Mouse (Mus musculus) embryo, embryonic 10 days (tissue): ENCODE measurements around the gene Atp6v1c2.

Experiments used
- DNase-seq: peaks from one replicate; pipeline ENCODE4 v3.0.0-alpha.2; 2015; ENCODE audit warnings: low spot score

Gene Atp6v1c2

DNA sequence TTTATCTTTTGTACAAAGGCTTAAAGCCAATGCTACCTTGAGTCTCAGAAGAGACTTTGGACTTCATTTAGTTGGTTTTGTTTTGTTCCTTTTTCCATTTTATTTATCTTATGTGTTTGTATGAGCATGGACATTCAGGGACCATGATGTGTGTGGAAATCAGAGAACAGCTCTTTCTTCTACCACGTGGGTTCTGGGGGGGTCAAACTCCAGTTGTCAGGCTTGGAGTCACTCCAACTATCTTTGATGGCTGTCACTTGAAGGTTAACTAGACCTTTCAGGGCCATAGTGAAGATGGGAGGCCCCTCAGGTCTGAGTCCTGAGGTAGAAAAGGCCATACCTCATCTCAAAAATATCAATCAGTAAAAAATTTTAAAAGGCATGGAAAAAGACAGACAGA is 4.3 kb upstream of the Atp6v1c2 start:
- DNase-seq, result no peak

DNA sequence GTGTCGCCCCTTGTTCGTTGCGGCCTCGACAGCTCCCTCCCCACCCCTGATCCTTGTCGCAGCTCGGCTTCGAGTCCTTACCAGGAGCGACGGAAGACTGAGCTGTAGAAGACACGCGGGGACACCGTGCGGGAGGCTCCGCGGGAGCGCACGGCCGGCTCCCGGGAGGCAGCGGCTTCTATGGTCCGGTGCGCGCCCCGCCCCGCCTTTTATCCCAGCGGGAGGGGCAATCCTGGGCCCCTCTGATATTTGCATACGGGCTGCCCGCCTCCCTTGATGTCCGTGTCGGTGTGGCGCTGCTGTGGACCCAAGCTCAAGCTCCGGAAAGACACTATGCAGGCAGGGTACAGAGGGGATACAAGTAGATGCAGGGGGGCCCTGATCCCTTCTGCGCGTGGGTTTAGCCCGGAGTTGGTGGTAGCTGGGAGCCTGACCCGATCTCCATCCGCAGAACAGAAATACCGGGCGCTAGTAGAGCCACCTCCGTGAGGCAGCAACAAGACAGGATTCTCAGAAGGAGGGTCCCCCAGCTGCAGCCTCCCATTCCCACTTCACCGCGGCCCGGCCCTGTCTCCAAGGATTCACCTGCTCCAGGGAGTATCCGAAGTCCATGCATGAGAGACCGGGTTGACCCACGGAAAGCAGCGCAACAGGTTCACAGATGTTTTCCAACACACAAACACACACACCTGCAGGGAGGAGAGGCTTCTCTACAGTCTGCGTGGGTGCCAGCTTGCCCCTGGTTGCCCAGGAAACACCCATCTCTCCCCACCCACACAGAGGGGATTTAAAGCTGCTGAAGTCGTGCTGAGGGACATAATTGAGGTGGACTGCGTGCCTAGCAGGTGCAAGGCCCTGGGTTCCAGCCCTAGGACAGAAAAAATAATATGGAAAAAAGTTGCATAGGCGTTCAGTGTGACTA is 4.3 kb downstream of the Atp6v1c2 start:
- peak; percentile 37 for DNase-seq

DNA sequence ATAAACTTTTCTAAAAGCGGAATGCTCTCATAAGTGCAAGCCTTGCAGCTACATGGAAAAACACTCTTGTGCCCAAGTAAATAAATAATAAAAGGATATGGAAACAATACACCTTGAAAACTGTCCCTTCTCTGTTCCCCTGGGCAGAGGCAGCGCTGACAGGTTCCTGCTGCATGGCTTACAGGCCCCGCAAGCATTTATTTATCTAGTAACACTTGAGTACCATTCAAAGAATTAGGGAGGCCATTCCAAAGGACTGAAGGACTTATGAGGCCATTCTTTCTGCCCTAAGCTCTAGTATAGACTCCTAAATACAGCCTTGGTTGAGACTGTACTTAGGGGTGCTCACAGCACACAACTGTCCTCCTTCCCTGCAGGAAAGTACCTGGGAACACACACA is 10.7 kb downstream of the Atp6v1c2 start:
- DNase-seq, result no peak

DNA sequence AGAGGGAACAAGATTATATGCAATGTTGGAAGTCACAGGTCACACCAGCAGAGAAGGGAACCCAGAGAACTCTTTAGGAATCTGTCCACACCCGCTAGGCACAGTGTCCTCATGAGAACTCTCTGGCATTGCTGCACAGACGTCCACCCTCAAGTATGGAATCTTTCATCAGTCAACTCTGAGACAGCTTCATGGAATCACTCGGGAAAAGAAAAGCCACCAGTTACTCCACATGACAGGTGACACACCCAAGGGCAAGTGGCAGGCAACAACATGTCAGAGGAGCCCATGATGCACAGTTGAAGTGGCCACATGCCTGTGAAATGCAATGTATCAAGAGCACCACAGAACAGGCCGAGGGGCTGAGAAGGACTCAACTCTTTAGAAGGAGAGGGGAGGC is 11.2 kb downstream of the Atp6v1c2 start:
- no peak for DNase-seq

DNA sequence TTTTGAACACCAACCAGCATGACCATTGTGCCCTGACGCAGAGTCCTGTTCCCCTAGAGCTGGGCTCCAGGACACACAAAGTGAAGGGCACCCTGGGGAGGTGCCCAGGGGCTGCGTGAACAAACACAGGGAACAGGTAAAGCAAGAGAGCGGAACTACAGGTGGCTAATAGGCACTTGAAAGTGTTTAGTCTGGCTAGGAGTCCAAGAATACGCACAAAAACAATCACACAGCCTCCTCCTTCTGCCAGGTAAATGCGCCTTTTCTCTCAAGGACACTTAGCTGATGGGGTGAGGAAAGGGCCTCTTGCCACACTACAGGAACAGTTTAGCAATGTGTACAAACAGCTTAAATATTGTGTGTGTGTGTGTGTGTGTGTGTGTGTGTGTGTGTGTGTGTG is 13.1 kb downstream of the Atp6v1c2 start:
- no peak for DNase-seq

DNA sequence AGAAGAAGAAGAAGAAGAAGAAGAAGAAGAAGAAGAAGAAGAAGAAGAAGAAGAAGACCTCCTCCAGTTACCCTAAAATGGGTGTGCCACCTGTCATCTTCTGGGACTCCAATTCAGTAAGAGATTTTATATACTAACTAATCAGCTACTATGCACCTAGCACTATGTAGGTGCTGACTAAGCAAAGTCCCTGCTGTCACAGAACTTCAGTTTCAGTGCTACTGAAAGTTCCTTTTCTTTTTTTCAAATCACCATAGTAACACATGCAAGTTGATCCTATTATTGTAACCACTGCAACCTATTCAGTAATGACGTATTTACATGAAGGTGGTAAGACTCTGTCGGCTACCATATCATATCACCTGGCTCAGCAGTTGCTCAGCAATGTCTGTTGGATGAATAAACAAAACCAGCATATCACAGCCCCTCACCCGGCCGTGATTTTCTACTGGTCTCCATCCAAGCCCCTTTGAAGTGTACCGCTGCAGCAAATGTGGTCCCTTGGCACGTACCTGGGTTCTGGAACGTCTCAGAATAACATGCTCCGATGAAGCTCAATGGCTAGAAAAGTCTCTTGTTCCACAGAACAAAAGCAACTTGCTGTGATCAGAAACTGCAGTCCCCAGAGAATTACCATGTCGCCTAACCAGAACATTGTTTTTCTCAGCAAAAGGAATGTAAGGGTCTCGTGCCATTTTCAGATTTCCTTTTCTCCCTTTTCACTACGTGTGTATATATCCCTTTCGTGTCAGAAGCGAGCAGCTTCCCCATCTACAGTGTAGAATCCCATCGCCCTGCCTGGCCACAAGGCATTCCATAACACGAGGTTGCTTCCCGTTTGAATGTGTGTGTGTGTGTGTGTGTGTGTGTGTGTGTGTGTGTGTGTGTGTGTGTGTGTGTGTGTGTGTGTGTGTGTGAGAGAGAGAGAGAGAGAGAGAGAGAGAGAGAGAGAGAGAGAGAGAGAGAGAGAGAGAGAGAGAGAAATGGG is 18.0 kb downstream of the Atp6v1c2 start:
- DNase-seq, result no peak

DNA sequence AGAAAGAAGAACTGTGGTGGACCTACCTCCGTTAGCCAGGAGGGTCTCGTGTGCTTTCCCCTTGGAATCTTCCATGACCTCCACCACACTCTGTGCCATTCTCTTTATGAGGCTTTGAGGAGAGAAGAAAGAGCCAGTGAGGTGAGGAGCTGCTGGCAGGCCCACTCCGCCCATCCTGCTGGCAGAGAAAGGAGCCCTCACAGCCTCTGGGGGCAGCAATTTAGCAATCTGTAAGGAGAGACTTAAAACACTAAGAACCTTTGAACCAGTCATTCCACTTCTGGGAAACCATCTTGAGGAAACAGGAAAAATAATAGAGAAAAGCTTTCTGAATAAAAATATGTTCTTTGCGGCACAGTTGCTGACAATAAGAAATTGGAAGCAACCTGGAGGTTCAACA is 20.9 kb downstream of the Atp6v1c2 start:
- no peak for DNase-seq

DNA sequence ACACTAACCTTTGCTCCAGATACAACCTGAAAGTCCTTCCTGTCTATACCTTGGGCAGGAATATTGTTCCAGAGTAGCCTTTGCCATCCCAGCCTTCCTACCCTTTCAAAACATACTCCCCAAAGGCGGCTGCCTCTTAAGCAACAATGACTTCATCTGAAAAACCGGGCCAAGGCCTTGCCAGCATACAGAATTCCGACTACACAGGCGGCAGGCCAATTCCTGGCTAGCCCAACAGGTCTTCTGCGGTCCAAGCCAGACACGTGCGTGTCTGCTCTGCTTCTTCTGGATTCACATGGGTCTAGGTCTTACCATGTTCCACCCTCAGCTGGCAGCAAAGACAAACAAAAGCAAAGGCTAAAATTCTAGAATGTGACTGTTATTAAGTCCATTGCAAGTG is 23.7 kb downstream of the Atp6v1c2 start:
- DNase-seq, result no peak

DNA sequence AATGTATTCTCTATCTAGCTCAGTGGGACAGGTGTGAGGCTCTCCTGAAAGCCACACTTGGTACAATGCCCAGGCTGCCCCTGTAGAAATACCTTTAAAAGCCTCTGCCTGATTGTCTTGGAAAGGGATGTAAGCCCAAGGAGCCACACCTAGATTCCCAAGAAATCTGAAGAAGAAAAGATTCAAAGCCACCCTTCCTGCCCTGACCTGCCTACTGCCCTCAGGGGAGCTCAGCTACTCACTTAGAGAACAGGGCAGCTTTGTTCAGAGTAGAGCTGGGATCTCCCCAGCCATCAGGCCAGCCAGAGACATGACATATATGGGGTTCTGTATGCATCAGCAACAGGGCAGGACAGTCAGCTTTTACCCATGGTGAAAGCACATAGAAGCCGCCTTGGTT is 29.3 kb downstream of the Atp6v1c2 start:
- DNase-seq, result no peak

DNA sequence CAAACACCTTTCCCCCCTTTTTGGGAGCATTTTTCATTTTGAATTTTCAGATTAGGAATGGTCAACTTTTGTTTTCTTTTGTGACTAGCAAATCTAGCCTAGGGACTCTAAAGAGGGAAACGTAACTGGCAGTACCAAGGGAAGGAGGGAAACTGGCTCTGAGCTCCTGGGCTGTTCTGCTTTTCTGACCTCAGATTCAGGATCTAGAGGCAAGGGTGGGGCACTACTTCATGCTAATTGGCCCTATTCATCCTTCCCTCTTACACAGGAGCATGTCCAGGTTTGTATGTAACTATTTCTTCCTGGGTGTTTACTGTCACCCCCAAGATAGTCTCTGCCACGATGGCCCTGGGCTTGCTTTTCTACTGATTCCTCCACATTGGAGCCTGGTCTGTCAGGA is 32.3 kb downstream of the Atp6v1c2 start:
- no peak for DNase-seq

DNA sequence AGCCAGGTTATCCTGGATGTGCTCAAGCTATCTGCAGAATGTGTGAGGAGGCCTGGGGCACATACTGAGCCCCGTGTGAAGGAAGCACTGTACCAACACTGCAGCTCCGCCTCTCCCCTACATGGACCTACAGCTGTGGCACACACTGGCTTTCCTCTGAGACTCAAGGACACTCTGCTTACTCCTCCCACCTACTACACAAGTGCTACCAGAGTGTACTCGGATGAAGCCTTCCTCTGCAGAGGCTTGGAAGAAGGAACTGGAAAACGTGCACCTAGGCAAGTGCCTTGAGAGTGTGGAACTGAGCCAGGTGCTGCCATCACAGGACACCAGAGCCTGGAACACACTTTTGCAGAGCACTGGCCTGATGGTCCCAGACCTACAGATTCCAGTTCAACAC is 38.6 kb downstream of the Atp6v1c2 start:
- no peak for DNase-seq

DNA sequence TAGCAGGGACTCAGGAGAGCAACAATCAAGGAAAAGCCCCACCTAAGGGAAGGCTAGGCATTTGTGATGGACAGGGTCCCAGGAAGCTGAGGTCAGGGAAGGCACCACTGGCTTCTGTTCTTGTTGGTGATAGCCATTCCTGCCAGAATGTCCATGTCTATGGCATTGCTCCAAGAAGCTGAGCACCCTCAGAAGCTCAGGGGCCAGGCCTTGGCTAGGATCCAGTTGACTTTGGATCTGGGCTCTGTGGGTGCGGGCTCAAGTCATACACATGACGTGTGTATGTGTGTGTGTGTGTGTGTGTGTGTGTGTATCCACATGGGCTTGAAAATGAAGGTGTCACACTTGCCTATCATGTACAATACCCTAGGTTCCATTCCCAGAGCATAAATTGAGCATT is 39.2 kb downstream of the Atp6v1c2 start:
- no peak for DNase-seq

DNA sequence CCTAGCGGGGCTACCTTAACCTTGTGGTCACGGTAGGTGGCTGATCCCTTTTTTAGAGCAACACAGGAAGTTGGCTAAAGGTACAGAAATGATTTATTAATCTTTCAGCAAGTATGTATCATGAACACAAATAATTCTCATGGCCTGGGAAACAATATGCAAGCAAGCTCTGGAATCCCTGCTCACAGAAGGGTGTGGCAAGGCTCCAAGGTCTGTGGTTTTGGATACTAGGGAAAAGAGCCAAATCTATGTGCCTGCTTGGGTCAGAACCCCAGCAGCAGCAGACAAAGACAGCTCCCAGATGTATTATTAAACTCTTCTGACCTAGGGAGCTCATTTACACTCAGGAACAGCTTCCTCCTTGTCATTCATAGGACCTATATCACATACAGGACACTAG is 40.1 kb downstream of the Atp6v1c2 start:
- DNase-seq, result no peak

DNA sequence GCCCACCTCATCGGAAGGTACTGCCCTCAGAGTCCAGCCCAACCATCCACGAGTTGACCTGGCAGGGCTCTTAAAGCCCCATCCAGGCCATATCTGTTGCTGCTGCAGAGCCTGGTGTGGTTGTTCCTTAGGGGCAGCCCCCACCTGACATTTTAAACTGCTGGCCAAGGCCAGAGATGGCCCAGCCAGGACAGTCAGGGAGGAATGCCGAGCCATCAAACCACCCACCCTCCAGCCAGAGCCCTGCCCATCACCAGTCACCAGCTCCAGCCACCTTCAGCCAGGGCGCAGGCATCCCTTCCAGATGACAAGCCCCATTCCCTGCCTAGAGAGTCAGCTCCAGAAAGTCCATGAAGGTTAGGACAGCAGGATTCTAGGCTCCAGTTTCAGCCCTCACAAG is 40.7 kb downstream of the Atp6v1c2 start:
- DNase-seq, result no peak

DNA sequence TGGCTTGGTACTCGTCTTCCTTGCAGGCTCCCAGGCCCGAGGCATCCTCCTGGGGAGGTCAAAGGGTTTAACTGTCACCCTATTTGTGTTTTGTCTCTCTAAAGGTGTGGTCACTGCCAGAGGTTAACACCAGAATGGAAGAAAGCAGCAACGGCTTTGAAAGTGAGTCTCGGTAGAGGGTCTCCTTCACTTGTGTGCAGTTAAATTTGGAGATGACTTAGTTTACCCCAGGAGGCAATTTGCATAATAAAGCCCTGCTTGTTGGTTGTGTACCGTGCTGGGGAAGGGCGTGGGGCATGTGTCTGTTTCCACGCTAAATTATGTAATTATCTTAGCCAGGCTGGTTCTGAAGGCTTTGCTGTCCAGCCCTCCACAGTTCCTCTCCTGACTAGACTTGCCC is 55.3 kb downstream of the Atp6v1c2 start:
- no peak for DNase-seq

DNA sequence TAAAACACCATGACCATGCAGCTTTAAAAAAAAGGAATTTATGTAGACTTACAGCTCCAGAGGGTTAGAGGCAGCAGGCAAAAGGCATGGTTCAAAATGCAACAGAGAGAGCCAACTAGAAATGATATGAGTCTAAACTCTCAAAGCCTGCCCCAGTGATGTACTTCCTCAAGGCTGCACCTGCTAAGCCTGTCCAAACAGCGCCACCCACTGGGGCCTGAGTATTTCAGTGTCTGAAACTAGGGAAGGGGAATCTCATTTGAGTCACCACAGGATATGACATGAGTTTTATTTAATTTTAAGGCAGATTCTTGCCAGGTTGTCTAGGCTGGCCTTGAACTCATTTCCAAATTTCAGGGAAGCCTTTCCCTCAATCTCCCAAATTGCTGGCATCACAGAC is 57.9 kb downstream of the Atp6v1c2 start:
- DNase-seq, result peak; percentile 47

DNA sequence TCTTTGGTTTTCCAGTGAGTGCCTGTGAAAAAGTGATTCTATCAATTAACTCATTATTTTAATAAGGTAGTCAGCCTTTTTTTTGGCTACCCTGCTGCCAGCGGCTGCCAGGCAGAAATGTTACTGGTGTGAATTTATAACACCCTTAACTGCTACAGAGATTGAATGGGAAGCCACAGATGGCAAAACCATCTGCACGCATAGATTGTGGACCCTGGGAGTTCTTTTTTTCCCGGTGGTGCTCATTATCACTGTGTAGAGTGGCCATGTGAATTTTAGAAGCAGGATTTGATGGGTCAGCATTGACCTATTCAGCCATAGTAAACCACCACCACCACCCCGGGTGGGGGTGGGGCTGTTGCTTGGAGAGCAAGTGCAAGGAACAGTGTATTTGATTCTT is 61.8 kb downstream of the Atp6v1c2 start:
- DNase-seq, result no peak

DNA sequence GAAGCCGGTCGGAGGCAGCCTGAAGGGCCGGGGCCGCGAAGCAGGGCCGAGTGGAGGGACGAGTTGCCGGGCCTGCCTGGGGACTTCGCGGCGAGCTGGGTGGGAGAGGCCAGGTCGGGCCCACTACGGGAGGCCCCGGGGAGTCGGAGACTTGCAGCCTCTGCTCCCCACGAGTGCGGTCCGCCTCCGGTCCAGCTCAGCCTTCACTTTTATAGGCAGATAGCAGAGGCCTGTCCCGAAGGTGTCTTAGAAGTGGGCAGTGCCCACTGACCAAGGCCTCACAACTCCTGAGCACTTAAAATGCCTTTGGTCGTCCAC is 62.5 kb downstream of the Atp6v1c2 start:
- DNase-seq, result no peak

DNA sequence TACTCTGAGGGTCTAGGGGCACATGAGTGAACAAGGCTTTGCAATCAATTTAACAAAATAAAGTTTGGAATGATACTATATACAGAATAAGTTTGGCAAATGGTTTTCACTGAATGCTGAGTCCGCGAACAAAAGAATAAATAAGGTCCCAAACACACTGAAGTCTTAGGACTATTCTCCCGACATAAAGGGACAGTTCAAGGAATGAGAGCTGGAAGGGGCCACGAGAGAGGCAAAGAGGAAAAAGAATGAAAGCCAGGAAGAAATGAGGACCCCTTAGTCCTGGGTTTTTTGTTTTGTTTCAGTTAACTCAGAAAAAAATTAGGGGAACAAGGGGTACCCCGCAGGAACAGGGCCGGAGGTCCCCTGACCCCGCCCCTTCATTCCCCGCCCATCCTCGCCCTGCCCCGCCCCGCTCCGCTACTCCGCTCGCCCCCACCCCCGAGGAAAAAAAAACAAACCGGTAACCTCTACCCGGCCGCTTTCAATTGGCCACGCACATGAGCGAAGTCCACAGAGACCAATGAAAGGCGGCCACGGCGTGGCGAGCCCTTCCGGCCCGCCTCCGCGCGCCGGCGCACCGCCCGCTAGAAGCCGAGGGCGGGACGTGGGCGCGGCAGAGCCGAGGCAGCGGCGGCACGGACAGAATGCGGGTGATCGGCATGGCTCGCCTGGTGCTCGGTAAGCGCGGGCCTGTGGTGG is 63.0 kb downstream of the Atp6v1c2 start, which contains the start of gene Pdia6:
Gene Pdia6 (plus strand): TSS at position 575 of the 702 bp plus-strand sequence.
- peak; percentile 95 for DNase-seq

DNA sequence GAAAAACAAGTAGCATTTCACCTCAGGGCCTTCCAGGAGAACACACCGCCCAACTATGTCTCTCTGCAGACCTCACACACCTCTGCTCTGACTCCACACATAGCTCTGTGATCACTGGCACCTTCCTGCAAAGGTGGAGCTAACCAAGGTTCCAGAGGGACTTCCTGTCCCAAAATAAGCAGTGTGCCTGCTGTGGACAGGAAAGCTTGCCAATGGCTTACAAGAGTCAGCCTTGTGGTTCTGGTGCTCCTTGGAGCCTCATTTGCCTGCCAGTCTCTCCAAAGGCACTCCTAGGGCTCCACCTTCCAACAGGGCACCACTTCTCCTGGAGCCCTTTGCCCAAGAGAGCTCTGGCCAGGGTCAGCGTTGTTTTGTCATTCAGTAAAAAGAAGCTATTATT is 64.3 kb downstream of the Atp6v1c2 start:
- no peak for DNase-seq

DNA sequence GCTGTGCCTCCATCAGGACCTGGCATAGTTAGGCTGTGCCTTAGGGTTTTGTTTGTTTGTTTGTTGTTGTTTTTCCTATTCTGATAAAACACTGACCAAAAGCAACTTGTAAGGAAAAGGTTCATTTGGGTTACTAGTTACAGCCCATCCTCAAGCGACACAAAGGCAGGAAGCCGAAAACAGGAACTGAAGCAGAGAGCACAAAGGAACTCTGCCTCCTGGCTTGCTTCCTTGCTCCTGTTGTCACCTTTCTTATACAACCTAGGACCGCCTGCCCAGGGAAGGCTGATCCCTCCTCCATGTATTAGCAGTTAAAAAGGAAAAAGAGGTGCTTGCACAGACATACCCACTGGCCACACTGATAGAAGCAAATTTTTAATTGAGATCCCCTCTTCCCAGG is 65.3 kb downstream of the Atp6v1c2 start:
- DNase-seq, result no peak

DNA sequence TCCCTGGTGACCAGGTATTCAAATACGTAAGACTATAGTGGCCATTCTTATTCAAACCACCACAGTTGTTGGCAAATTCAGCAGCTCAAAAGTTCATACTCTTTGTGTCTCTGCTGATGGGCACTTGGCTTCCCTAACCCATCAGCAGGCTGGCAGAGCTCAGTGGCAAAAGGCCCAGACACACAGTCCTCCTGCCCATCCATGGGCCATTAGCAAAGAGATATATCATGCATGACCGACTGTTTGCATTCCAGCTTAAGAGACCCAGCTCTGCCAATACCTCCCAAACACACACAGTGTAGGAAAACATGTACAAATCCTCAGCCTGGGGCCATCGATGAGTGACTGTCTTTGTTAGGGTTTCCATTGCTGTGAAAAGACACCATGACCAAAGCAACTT is 68.2 kb downstream of the Atp6v1c2 start:
- DNase-seq, result no peak
